Mouse (Mus musculus): ENCODE data around the gene Hck.

DNA sequence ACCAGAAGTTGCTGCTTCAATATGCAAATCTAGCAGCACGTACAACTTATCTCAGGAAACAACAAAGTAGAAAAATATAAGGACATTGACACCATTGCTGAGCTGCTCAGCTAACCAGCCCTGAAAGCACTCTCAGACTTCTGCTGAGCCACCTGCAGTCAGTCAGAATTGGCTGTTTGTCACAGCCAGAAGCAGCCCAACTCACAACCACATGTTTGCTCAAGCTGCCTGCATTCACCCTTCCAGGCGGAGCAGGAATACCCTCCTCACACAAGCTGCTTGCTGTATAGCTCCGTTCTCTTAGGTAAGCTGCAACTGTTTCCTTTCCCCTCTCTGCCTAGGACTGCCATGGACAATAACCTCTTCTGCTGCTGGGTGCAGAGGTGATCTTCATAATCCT lies 44.9 kb upstream of the Hck start:
- no peak for TF ChIP-seq POLR2A (IDR thresholded peaks at IDR 0.05; ENCODE audit: low read depth, low read length)
- no peak for TF ChIP-seq CTCF (IDR thresholded peaks at IDR 0.05; ENCODE audit: extremely low read depth, insufficient read length, insufficient replicate concordance, low read depth, low read length)

Measured in small intestine, adult 2 months (tissue).